Mouse (Mus musculus) hindbrain, embryonic 14.5 days (tissue): ENCODE measurements around the gene Gm26558. TPM values are rescaled to one million over a fixed set of nuclear protein-coding genes. Genes with fewer than 3 reads are reported as not detected.
A peak's percentile ranks its signal among the peaks of the same experiment; 100 is the strongest.

ENCODE experiments used
- ATAC-seq: fragments of 200-750 bp; cut with Nextera tagmentation; 2 replicates; pipeline ENCODE4 v1.8.0; 2017; ENCODE audit warnings: moderate number of reproducible peaks, mild to moderate bottlenecking, moderate TSS enrichment, moderate library complexity; ENCODE audit not compliant: low FRiP score
- DNase-seq: peaks from one replicate; pipeline ENCODE4 v3.0.0-alpha.2; 2015; ENCODE audit warnings: low spot score
- H3K27ac ChIP-seq: fragments of 300-500 bp; sonication (generic); 2 replicates; pipeline ENCODE4 v1.5.1; 2014; ENCODE audit warnings: mild to moderate bottlenecking, moderate library complexity
- H3K27me3 ChIP-seq: fragments of 300-500 bp; sonication (generic); 2 replicates; pipeline ENCODE4 v1.6.1; 2014; ENCODE audit warnings: mild to moderate bottlenecking, low read length, mixed read lengths; ENCODE audit not compliant: control insufficient read depth, insufficient read depth
- H3K36me3 ChIP-seq: fragments of 300-500 bp; sonication (generic); replicated peaks from 2 replicates; pipeline ENCODE4 v1.6.1; 2014; ENCODE audit not compliant: control insufficient read depth, insufficient read depth
- H3K4me1 ChIP-seq: fragments of 300-500 bp; sonication (generic); replicated peaks from 2 replicates; pipeline ENCODE4 v1.6.1; 2014; ENCODE audit warnings: antibody characterized with exemption, low read length, mixed read lengths; ENCODE audit not compliant: control insufficient read depth, insufficient read depth
- H3K4me2 ChIP-seq: fragments of 300-500 bp; sonication (generic); replicated peaks from 2 replicates; pipeline ENCODE4 v1.6.1; 2014; ENCODE audit warnings: mild to moderate bottlenecking, moderate library complexity
- H3K4me3 ChIP-seq: fragments of 300-500 bp; sonication (generic); replicated peaks from 2 replicates; pipeline ENCODE4 v1.5.1; 2014; ENCODE audit warnings: mild to moderate bottlenecking, low read length
- H3K9ac ChIP-seq: fragments of 300-500 bp; sonication (generic); 2 replicates; pipeline ENCODE4 v1.6.1; 2014
- H3K9me3 ChIP-seq: fragments of 300-500 bp; sonication (generic); 2 replicates; pipeline ENCODE4 v1.6.1; 2016; ENCODE audit warnings: low read length; ENCODE audit not compliant: control insufficient read depth
- WGBS: fragments of 180-500 bp; shearing (Covaris S2); extraction: QIAGEN DNeasy Blood & Tissue Kit; methylation state at CpG from one replicate; pipeline ENCODE4 v1.1.7; 2014; 5-methylcytosine and 5-hydroxymethylcytosine counted together
- polyA plus RNA-seq: library from polyadenylated mRNA; unstranded; fragments of >200 nt; fragmentation: Nextera tagmentation; extraction: Ambion mirVana; gene quantifications from 2 replicates; pipeline ENCODE4 v1.2.1, GENCODE M21; 2014

Gene Gm26558
- polyA plus RNA-seq: 4.6 and 5.0 TPM in 2 replicates

DNA sequence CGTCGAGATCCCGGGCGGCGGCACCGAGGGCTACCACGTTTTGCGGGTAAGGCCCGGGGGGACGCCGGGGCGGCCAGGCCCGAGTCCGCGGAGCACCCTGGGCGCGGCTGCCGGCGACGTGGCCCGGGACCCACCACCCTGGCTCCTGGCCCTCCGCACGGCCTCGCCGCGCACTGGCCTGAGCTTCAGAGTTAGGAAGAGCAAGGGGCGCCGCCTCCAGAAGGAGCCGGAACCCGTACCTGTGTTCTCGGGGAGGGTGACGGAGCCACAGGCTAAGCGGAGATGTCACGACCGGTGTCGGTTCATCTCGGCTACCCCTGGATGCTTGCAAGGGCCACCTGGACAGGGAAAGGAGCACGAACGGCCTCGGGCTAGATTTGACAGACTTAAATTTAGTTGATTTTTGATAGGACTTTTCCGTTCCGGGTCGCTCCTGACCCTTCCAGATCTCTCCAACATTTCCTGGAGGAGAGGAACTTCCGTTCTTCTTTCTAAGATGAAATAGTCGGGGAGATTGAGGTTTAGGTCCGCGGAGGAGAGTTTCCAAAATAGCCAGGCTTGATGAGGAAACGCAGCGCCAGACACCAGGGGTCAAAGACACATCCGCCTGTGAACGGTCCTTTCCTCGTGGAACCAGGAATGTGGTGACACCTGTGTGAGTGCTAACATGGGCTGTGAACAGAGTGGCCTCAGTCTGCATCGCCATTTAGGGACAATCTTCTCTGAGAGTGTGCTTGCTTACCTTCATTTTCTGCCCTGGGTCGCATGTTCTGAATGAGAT, at the start of gene Gm26558:
Gm26558 (minus strand) TSS at position 394 of the 781 bp plus-strand sequence.
- no peaks in the 10 kb centered on the region for H3K36me3 ChIP-seq
- no peaks in the 10 kb centered on the region for H3K27me3 ChIP-seq
- ATAC-seq (peak; percentile 84), DNase-seq (no peak)
- peak within 1 kb of the TSS; percentile 91 for H3K4me3 ChIP-seq
- peaks cover 19% of the 10 kb centered on the region for H3K4me1 ChIP-seq
- H3K9ac ChIP-seq: peak within 1 kb of the TSS; percentile 96
- H3K27ac ChIP-seq: peak within 1 kb of the TSS; percentile 88
- no peaks in the 10 kb centered on the region for H3K9me3 ChIP-seq
- under 1% methylated on average over 54 of the region's 54 CpGs for WGBS
- peak within 1 kb of the TSS; percentile 86 for H3K4me2 ChIP-seq

GRCm38 (mm10) chr2:70710878-70711277, 49.0 kb upstream of the Gm26558 start:
- H3K4me1 ChIP-seq: no peaks in the 10 kb centered on the region
- no peaks in the 10 kb centered on the region for H3K27me3 ChIP-seq
- no peak for DNase-seq
- H3K9ac ChIP-seq: no peak overlapping the region
- H3K27ac ChIP-seq: no peak overlapping the region
- WGBS: 95% methylated on average over 4 of the region's 4 CpGs
- H3K9me3 ChIP-seq: no peaks in the 10 kb centered on the region
- H3K36me3 ChIP-seq: peaks cover 51% of the 10 kb centered on the region
- H3K4me2 ChIP-seq: no peak overlapping the region
- ATAC-seq: no peak
- no peak overlapping the region for H3K4me3 ChIP-seq

DNA sequence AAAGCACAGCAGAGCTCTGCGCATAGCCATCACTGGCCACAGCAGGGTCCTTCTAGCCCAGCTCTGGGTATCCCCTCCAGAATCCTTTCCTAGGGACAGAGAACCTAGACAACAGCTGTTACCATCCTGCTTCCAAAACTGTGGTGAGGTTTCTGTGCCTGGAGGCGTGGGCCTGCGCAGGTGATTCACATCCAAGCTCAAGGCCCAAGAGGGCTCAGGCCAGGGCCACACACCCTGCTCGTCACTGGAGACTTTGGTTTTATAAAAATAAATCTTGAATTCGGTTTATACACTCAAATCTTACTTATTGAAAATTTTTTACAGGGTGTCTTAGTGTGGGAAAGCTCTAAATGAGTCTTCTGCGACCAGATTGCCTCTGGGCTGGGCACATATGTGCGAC, 48.3 kb upstream of the Gm26558 start:
- ATAC-seq: no peak
- Histone ChIP-seq H3K27ac (no peak overlapping the region), H3K4me1 (no peaks in the 10 kb centered on the region)

DNA sequence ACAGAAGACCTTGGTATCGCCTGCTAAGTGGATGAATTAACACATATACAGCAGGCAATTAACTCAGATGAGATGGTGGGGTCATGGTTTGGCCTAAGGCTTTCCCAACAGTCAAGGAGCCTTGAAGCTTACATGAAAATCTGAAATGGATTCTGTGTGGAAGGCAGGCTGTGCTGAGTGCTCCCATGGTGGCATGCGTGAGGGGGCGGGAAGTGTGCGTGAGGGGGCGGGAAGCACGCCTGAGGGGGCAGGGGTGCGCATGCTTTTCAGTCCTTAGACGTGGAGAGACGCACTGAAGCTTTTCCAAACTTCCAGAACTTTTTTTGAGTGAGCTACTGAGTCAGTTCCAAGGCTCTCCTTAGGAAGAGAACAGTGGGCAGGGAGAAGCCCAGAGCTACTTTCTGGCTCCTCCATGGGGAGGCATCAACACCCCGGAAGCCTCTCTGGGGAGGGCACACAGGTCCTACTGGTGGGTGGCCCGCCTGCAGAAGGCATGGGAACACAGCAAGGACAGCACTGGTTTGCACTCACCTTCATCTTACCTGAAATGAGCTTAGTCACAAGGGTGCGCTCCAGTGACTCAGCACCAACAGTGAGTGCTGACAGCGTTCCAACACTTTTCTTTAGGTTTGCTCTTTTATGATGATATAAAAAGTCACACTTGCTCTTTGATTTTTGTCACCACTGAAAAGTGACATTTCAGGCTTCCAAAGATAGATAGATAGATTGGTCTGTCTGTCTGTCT, 47.2 kb upstream of the Gm26558 start:
- DNase-seq (no peak), ATAC-seq (no peak)
- Histone ChIP-seq H3K4me3 (no peak overlapping the region), H3K9me3 (no peaks in the 10 kb centered on the region), H3K27ac (no peak overlapping the region), H3K36me3 (peaks cover 35% of the 10 kb centered on the region), H3K4me1 (no peaks in the 10 kb centered on the region), H3K4me2 (no peak overlapping the region), H3K27me3 (no peaks in the 10 kb centered on the region), H3K9ac (no peak overlapping the region)
- 77% methylated on average over 13 of the region's 13 CpGs for WGBS

More for the DNA sequence above, 48.3 kb upstream of the Gm26558 start:
- no peak for DNase-seq
- Histone ChIP-seq H3K27me3 (no peaks in the 10 kb centered on the region), H3K4me2 (no peak overlapping the region), H3K9me3 (no peaks in the 10 kb centered on the region), H3K4me3 (no peak overlapping the region), H3K9ac (no peak overlapping the region), H3K36me3 (peaks cover 45% of the 10 kb centered on the region)
- WGBS: 95% methylated on average over 7 of the region's 7 CpGs

DNA sequence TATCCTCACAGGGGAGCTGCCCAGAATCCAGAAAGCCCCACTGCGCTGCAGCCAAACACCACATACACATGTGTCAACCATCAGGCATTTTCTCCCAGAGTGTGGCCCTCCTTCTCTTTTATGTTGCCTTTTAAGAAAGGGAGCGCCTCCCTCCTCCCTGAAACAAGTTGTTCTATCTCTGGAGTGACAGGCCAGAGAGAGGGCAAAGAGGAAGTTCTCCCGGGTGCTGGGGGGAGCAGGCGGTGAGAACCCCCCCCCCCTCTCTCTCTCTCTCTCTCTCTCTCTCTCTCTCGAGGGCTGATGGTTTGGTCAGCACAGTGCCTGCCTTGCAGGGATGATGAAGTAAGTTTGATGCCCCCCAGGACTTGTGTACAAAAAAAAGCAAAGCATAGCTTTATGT, 40.5 kb upstream of the Gm26558 start:
- Histone ChIP-seq H3K9me3 (no peaks in the 10 kb centered on the region), H3K9ac (no peak overlapping the region), H3K4me1 (no peaks in the 10 kb centered on the region), H3K36me3 (no peaks in the 10 kb centered on the region), H3K27ac (no peak overlapping the region), H3K27me3 (no peaks in the 10 kb centered on the region), H3K4me2 (no peak overlapping the region), H3K4me3 (no peak overlapping the region)
- 40% methylated on average over 4 of the region's 5 CpGs for WGBS
- ATAC-seq (no peak), DNase-seq (no peak)

- no peaks in the 10 kb centered on the region for H3K27me3 ChIP-seq
- 70% methylated on average over 9 of the region's 9 CpGs for whole genome bisulfite sequencing
- H3K27ac ChIP-seq: no peak overlapping the region
- no peak overlapping the region for H3K9ac ChIP-seq
- ATAC-seq (no peak), DNase-seq (no peak)
- no peaks in the 10 kb centered on the region for H3K9me3 ChIP-seq
- no peak overlapping the region for H3K4me2 ChIP-seq
- no peaks in the 10 kb centered on the region for H3K4me1 ChIP-seq
- H3K4me3 ChIP-seq: no peak overlapping the region
- H3K36me3 ChIP-seq: no peaks in the 10 kb centered on the region
Measured at GRCm38 (mm10) chr2:70701571-70701970, 39.7 kb upstream of the Gm26558 start.

DNA sequence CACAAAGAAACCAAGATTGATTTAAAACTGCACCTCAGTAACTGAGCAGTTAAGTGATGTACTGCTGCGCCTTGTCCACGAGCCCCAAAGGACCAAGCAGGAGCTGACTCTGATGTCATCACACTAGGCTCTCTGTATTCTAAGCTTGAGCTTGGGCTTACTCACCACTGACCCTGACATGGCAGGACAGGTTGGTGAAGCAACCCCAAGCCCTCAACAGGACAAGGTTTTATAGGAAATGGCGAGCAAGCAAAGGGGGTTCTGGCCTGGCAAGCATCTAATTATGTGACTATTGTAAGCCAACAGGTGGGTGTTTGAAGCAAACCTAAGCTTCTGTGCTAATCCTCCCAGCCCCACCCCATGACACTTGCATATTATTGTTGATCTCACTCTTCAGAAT, 38.9 kb upstream of the Gm26558 start:
- no peaks in the 10 kb centered on the region for H3K9me3 ChIP-seq
- no peaks in the 10 kb centered on the region for H3K36me3 ChIP-seq
- no peak for ATAC-seq
- H3K4me1 ChIP-seq: no peaks in the 10 kb centered on the region
- no peak overlapping the region for H3K4me3 ChIP-seq
- no peak overlapping the region for H3K27ac ChIP-seq
- 91% methylated on average over 3 of the region's 3 CpGs for WGBS
- H3K4me2 ChIP-seq: no peak overlapping the region
- no peaks in the 10 kb centered on the region for H3K27me3 ChIP-seq
- H3K9ac ChIP-seq: no peak overlapping the region
- DNase-seq: no peak

DNA sequence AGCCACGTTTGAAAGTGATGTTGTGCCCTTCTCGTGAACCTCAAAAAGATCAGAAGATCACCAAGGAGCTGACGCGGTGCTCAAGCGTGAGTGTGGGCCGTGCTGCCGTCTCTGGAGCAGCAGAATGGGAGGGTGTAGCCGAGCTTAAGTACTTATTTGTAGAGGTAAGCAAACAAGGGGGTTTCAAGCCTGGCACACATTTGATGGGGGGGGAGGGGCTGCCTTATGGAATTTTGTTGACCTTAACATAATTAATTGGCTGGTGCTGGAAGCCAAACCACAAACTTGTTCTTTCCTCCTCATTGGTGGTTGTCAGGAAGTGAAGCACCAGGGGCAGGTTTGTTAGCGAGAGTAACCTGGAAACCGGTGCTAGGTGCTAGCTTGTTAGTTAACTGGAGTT, 33.8 kb upstream of the Gm26558 start:
- no peak overlapping the region for H3K4me2 ChIP-seq
- no peak overlapping the region for H3K9ac ChIP-seq
- WGBS: 93% methylated on average over 10 of the region's 10 CpGs
- no peak overlapping the region for H3K4me3 ChIP-seq
- ATAC-seq (no peak), DNase-seq (no peak)
- no peaks in the 10 kb centered on the region for H3K4me1 ChIP-seq
- no peaks in the 10 kb centered on the region for H3K27me3 ChIP-seq
- H3K36me3 ChIP-seq: peaks cover 13% of the 10 kb centered on the region
- no peak overlapping the region for H3K27ac ChIP-seq
- H3K9me3 ChIP-seq: no peaks in the 10 kb centered on the region

DNA sequence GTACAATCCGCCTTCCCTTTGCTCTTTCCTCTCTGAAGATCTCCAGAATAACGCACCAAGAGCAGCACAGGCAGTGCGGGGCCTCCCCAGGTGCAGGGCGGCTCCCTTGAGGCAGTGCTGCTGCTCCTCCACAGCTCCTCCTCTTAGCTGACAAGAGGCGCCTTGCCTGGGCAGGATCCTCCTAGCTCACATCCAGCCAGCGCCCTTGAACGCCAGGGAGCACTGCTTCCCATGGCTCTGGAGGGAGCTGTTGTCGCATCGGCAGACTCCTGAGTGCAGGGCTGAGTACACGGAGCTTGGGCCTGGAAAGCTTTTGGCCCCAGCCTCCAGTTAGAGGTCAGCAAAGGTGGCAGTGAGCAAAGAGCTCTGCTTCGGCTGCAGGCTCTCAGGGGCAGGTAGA, 28.3 kb upstream of the Gm26558 start:
- ATAC-seq: no peak

More for the DNA sequence above, 28.3 kb upstream of the Gm26558 start:
- H3K36me3 ChIP-seq: peaks cover 68% of the 10 kb centered on the region
- H3K27ac ChIP-seq: no peak overlapping the region
- 90% methylated on average over 11 of the region's 11 CpGs for WGBS
- no peak for DNase-seq
- H3K4me2 ChIP-seq: no peak overlapping the region
- H3K27me3 ChIP-seq: no peaks in the 10 kb centered on the region
- no peaks in the 10 kb centered on the region for H3K4me1 ChIP-seq
- no peaks in the 10 kb centered on the region for H3K9me3 ChIP-seq
- no peak overlapping the region for H3K4me3 ChIP-seq
- no peak overlapping the region for H3K9ac ChIP-seq
